Mouse (Mus musculus) ES-Bruce4 (cell line): ENCODE measurements around the gene Tmem163. TPM values are rescaled to one million over a fixed set of nuclear protein-coding genes. Genes with fewer than 3 reads are reported as not detected.

Source experiments
- H3K27ac ChIP-seq: 2 replicates; pipeline ENCODE4 v1.5.1; 2012; ENCODE audit warnings: low read length, inconsistent platforms; ENCODE audit not compliant: insufficient read depth
- H3K27me3 ChIP-seq: 2 replicates; pipeline ENCODE4 v1.6.1; 2012; ENCODE audit warnings: mild to moderate bottlenecking, low read length, inconsistent platforms; ENCODE audit not compliant: control insufficient read depth, poor library complexity, insufficient read depth, severe bottlenecking
- H3K36me3 ChIP-seq: 2 replicates; pipeline ENCODE4 v1.6.1; 2012; ENCODE audit warnings: inconsistent platforms, mild to moderate bottlenecking, low read length, moderate library complexity; ENCODE audit not compliant: control insufficient read depth, poor library complexity, insufficient read depth, severe bottlenecking
- H3K4me1 ChIP-seq: one replicate; pipeline ENCODE4 v1.8.1; 2011; ENCODE audit warnings: low read length; ENCODE audit not compliant: control insufficient read depth, insufficient read depth
- H3K4me3 ChIP-seq: 2 replicates; pipeline ENCODE4 v1.5.1; 2011; ENCODE audit warnings: low read depth, mild to moderate bottlenecking, low read length
- H3K9ac ChIP-seq: 2 replicates; pipeline ENCODE4 v1.6.1; 2012; ENCODE audit warnings: low read depth, mild to moderate bottlenecking, inconsistent platforms; ENCODE audit not compliant: poor library complexity, severe bottlenecking
- H3K9me3 ChIP-seq: replicated peaks from 2 replicates; pipeline ENCODE4 v1.6.1; 2012; ENCODE audit warnings: mild to moderate bottlenecking, low read length, inconsistent platforms; ENCODE audit not compliant: control insufficient read depth, poor library complexity, insufficient read depth, severe bottlenecking
- CTCF ChIP-seq: IDR thresholded peaks from one replicate; pipeline ENCODE4 v1.8.1; 2011; ENCODE audit warnings: low read depth, low read length
- EP300 ChIP-seq: IDR thresholded peaks from 2 replicates; pipeline ENCODE4 v1.6.1; 2011; ENCODE audit warnings: low read depth, low read length; ENCODE audit not compliant: insufficient read depth
- POLR2A ChIP-seq: IDR thresholded peaks from one replicate; pipeline ENCODE4 v1.8.1; 2011; ENCODE audit warnings: low read length; ENCODE audit not compliant: insufficient read depth
- polyA plus RNA-seq: library from polyadenylated mRNA; stranded (reverse); fragments of >200 nt; gene quantifications from 2 replicates; pipeline ENCODE4 v1.2.4, GENCODE M21; 2011; ENCODE audit warnings: low read depth; ENCODE audit not compliant: missing spikeins, insufficient read depth, insufficient read length

Tmem163 gene
- polyA plus RNA-seq = 0.24 and 1.6 TPM in 2 replicates

GRCm38 (mm10) chr1:127679498-127680133 lies at the start of gene Tmem163:
TSS of gene Tmem163 (minus strand) at chr1:127679548.
- no peak within 1 kb of the TSS for H3K4me3 ChIP-seq
- TF ChIP-seq POLR2A (no peak), CTCF (peak; percentile 74), EP300 (no peak)
- H3K9me3 ChIP-seq = no peaks in the 10 kb centered on the region
- H3K4me1 ChIP-seq = no peaks in the 10 kb centered on the region
- no peaks in the 10 kb centered on the region for H3K36me3 ChIP-seq
- no peak within 1 kb of the TSS for H3K27ac ChIP-seq
- peaks cover 8% of the 10 kb centered on the region for H3K27me3 ChIP-seq
- no peak within 1 kb of the TSS for H3K9ac ChIP-seq

- no peaks in the 10 kb centered on the region for H3K9me3 ChIP-seq
- no peak within 1 kb of the TSS for H3K9ac ChIP-seq
These were observed 49.7 kb upstream of the Tmem163 start, which contains the start of gene Acmsd for GRCm38 (mm10) chr1:127729096-127729495. TSS of gene Acmsd (plus strand) at chr1:127729413.

DNA sequence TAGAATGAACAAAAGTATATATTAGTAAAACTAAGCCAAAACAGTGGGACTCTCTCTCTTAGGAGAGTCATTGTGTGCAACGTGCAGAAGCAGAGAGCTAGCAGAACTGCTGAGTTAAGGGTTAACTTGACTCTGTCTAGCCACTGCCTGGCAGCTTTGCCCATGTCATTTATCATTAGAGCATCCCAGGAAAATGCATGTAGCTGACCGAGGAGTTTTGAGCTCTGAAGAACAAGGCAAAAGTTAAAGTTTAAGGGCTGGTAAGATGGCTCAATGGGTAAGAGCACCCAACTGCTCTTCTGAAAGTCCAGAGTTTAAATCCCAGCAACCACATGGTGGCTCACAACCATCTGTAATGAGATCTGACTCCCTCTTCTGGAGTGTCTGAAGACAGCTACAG lies 44.2 kb upstream of the Tmem163 start:
- Histone ChIP-seq H3K27me3 (no peaks in the 10 kb centered on the region), H3K9me3 (no peaks in the 10 kb centered on the region), H3K9ac (no peak overlapping the region), H3K36me3 (no peaks in the 10 kb centered on the region), H3K4me1 (no peaks in the 10 kb centered on the region), H3K27ac (no peak overlapping the region), H3K4me3 (no peak overlapping the region)
- TF ChIP-seq CTCF (no peak), POLR2A (no peak), EP300 (no peak)

More at GRCm38 (mm10) chr1:127729096-127729495, 49.7 kb upstream of the Tmem163 start, which contains the start of gene Acmsd:
- Histone ChIP-seq H3K4me1 (no peaks in the 10 kb centered on the region), H3K4me3 (no peak within 1 kb of the TSS), H3K27me3 (no peaks in the 10 kb centered on the region), H3K27ac (no peak within 1 kb of the TSS), H3K36me3 (no peaks in the 10 kb centered on the region)
- TF ChIP-seq POLR2A = no peak
- TF ChIP-seq CTCF = no peak

DNA sequence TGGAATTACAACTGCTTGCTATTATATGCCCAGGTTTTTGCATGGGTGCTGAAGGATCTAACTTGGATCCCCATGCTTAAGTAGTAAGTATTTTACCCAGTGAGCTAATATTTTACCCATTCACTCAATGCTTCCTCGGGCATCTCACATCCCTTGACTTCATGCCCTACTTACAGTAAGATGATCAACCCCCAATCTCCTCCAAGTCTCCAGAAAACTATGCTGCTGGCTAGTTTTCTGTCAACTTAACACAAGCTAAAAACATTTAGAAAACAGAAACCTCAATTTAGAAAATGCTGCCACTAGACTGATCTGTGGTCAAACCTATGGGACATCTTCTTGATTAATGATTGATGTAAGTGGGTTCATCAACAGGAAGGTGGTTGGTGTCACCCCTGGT lies 38.9 kb upstream of the Tmem163 start:
- TF ChIP-seq POLR2A (no peak), EP300 (no peak), CTCF (no peak)

DNA sequence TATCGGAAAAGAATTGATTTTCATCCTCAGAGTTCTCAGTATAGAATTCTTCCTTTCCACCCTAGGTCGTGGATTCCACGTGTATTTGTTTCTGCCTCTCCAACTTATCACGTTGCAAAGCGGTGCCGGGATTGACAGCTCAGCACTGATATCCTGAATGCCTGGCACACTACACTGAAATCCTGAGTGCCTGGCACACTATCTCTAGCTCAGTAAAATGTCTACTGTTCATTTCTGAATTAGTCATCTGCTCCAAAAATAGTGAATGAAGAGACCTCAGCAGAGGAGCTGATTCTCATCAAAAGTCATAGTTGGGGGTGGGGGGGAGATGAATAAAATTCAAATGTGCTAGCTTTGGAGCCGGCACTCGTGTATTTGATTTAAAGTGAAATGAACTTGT lies 37.1 kb upstream of the Tmem163 start:
- no peak overlapping the region for H3K9ac ChIP-seq
- no peak overlapping the region for H3K27ac ChIP-seq
- no peaks in the 10 kb centered on the region for H3K27me3 ChIP-seq
- TF ChIP-seq EP300 = no peak
- no peak for TF ChIP-seq POLR2A
- TF ChIP-seq CTCF = no peak
- H3K9me3 ChIP-seq = no peaks in the 10 kb centered on the region
- H3K36me3 ChIP-seq = no peaks in the 10 kb centered on the region
- no peak overlapping the region for H3K4me3 ChIP-seq
- no peaks in the 10 kb centered on the region for H3K4me1 ChIP-seq

More for the DNA sequence above, 38.9 kb upstream of the Tmem163 start:
- no peaks in the 10 kb centered on the region for H3K27me3 ChIP-seq
- no peaks in the 10 kb centered on the region for H3K9me3 ChIP-seq
- no peak overlapping the region for H3K9ac ChIP-seq
- H3K4me3 ChIP-seq = no peak overlapping the region
- H3K36me3 ChIP-seq = no peaks in the 10 kb centered on the region
- no peaks in the 10 kb centered on the region for H3K4me1 ChIP-seq
- H3K27ac ChIP-seq = no peak overlapping the region

- Histone ChIP-seq H3K9ac (no peak overlapping the region), H3K36me3 (no peaks in the 10 kb centered on the region), H3K4me1 (no peaks in the 10 kb centered on the region), H3K9me3 (no peaks in the 10 kb centered on the region), H3K27me3 (no peaks in the 10 kb centered on the region), H3K27ac (no peak overlapping the region), H3K4me3 (no peak overlapping the region)
- TF ChIP-seq CTCF (no peak), EP300 (no peak), POLR2A (no peak)
These were observed 26.9 kb upstream of the Tmem163 start for GRCm38 (mm10) chr1:127706269-127706668.
